Mouse (Mus musculus): ENCODE data around the gene Gm21738.
"Not testable (repeated sequence)": the region's sequence is repeated elsewhere in the genome, so short reads cannot be mapped to it uniquely, and the experiment has no call there.

Gm21738 gene

GRCm38 (mm10) chr14:19418830-19419229 lies at the start of gene Gm21738:
TSS of gene Gm21738 (minus strand) at chr14:19418930.
- DNase-seq (ENCODE audit: low spot score in 2 of 2), result not testable (repeated sequence)

- not testable (repeated sequence) for DNase-seq (ENCODE audit: low spot score in 2 of 2)
These were observed 35.0 kb downstream of the Gm21738 start for GRCm38 (mm10) chr14:19383741-19384140.

Measured in natural killer cell, adult 2 months (primary cell).